Mouse (Mus musculus): ENCODE results near the gene Tcp10a. TPM values are rescaled to one million over a fixed set of nuclear protein-coding genes. Genes with fewer than 3 reads are reported as not detected.
"Not testable (repeated sequence)": the region's sequence is repeated elsewhere in the genome, so short reads cannot be mapped to it uniquely, and the experiment has no call there.

The Tcp10a gene
- not detected in 2 replicates for polyA plus RNA-seq (2014; fragmentation: Nextera tagmentation; extraction: Ambion mirVana)

DNA sequence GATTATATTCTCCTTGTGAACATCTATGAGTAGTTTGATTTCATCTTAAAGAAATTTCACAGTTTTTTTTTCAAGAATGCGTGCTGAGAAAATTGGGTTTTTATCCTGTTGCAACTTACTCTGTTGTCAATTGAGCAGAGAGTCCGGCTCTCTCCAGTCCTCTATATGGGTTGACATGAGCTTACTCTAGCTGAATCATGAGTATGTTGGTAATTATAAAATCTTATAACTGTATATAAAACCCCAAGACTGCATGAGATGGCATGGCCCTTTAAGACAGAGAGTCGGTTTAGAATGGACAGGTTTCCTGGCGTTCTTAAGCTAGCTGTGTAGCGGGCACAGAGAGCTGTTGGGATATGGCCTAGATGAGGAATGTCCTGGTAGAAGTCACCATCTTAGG, at the start of gene Tcp10a:
Gene Tcp10a, plus strand, starts transcription at position 301 of the 400 bp plus-strand sequence.
- not testable (repeated sequence) for H3K27ac ChIP-seq (ENCODE audit: low read depth, low read length); H3K27me3 ChIP-seq (ENCODE audit: control insufficient read depth, insufficient read depth, low read length); H3K4me3 ChIP-seq (ENCODE audit: low read depth, low read length); H3K4me2 ChIP-seq; DNase-seq (ENCODE audit: low spot score, missing footprints); ATAC-seq (ENCODE audit: low FRiP score); H3K4me1 ChIP-seq (ENCODE audit: control insufficient read depth, insufficient read depth, low read length); H3K9ac ChIP-seq (ENCODE audit: low read length); H3K36me3 ChIP-seq (ENCODE audit: control insufficient read depth, insufficient read depth, low read length); H3K9me3 ChIP-seq (ENCODE audit: control insufficient read depth, low read length)
- WGBS: 89% methylated on average over 3 of the region's 5 CpGs

DNA sequence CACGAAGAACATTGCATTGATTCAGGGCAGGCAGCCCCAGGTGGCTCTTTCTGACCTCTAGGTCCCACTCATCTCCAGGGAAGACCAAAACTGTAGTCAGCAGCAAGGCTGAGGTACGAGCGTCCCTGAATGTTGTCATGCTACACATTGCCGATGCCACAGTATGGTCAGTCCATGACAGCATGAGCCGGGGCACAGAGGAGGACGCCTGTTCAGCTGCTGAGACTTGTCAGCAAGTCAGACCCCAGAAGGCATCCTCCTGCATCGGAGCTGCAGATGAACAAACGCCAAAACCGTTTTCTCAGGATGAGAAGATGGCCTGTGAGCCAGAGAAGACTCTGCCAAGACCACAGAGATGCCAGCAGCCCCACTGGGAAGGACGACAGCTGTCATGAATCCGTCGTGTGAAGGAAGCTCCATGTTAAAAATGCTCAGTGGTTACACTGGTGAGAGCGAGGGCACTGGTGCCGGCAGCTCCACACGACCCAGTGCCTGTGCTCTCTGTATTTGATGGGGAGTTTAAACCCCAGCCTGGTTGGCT, 45.7 kb upstream of the Tcp10a start:
- H3K4me2 ChIP-seq: no peak overlapping the region
- H3K4me1 ChIP-seq (ENCODE audit: control insufficient read depth, insufficient read depth, low read length): no peaks in the 10 kb centered on the region
- DNase-seq (ENCODE audit: low spot score, missing footprints) (no peak), ATAC-seq (ENCODE audit: low FRiP score) (no peak)
- H3K9me3 ChIP-seq (ENCODE audit: control insufficient read depth, low read length): no peaks in the 10 kb centered on the region
- no peak overlapping the region for H3K9ac ChIP-seq (ENCODE audit: low read length)
- H3K27ac ChIP-seq (ENCODE audit: low read depth, low read length): no peak overlapping the region
- no peaks in the 10 kb centered on the region for H3K27me3 ChIP-seq (ENCODE audit: control insufficient read depth, insufficient read depth, low read length)
- peaks cover 13% of the 10 kb centered on the region for H3K36me3 ChIP-seq (ENCODE audit: control insufficient read depth, insufficient read depth, low read length)
- 94% methylated on average over 15 of the region's 15 CpGs for WGBS
- H3K4me3 ChIP-seq (ENCODE audit: low read depth, low read length): no peak overlapping the region

DNA sequence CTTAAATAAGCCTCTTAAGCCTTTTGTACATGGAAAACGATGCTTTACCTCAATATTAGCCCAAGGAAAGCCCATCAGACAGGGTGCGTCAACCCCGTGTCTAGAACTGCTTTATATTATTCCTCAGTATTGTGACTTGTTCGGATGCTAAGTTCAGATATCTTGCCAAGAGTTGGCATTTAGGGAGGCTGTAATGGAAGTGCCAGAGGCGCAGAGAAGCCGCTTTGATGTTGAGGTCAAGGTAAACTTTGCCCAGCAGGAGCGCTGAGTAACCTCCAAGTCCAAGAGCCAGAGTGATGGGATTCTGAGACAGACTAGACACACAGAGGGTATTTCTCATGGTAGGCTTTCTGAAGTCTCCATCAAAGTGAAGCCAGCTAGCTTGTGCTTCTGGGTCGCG, 45.2 kb upstream of the Tcp10a start:
- Histone ChIP-seq H3K27me3 (ENCODE audit: control insufficient read depth, insufficient read depth, low read length) (no peaks in the 10 kb centered on the region), H3K4me2 (no peak overlapping the region), H3K4me1 (ENCODE audit: control insufficient read depth, insufficient read depth, low read length) (no peaks in the 10 kb centered on the region), H3K36me3 (ENCODE audit: control insufficient read depth, insufficient read depth, low read length) (peaks cover 13% of the 10 kb centered on the region), H3K9ac (ENCODE audit: low read length) (no peak overlapping the region), H3K9me3 (ENCODE audit: control insufficient read depth, low read length) (no peaks in the 10 kb centered on the region), H3K4me3 (ENCODE audit: low read depth, low read length) (no peak overlapping the region), H3K27ac (ENCODE audit: low read depth, low read length) (no peak overlapping the region)
- no peak for DNase-seq (ENCODE audit: low spot score, missing footprints)
- WGBS: 94% methylated on average over 9 of the region's 9 CpGs
- no peak for ATAC-seq (ENCODE audit: low FRiP score)

DNA sequence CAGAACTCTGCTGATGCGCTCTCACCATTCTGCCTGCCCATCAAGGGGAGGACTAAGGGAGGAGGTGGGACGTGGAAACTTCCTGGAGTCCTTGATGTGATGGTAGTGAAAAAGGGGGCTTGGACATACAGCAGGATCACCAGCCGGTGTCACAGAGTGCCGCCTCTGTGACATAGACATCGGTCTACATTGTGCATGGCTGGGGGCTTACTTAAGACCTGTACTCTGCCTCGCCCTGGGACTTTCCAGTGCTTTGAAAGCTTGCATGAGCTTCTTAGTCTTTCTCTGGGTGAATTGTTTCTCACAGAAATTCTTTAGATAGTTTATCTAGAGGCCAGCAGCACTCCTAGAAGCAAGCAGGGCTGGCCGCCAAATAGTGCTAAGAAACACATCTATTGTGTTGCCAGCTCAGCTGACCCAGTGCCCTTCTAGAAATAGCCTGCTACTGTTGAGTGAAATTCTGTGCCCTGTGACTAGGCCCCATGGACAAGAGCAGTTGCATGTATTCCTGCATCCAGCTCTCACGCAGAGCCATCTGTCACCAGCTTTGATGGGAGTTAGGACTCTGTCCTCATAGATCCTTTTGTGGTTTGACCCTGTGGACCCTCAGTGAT, 40.0 kb upstream of the Tcp10a start:
- ATAC-seq (ENCODE audit: low FRiP score): no peak
- no peak overlapping the region for H3K27ac ChIP-seq (ENCODE audit: low read depth, low read length)
- H3K4me1 ChIP-seq (ENCODE audit: control insufficient read depth, insufficient read depth, low read length): no peaks in the 10 kb centered on the region
- H3K36me3 ChIP-seq (ENCODE audit: control insufficient read depth, insufficient read depth, low read length): peaks cover 3% of the 10 kb centered on the region
- H3K27me3 ChIP-seq (ENCODE audit: control insufficient read depth, insufficient read depth, low read length): no peaks in the 10 kb centered on the region
- H3K4me3 ChIP-seq (ENCODE audit: low read depth, low read length): no peak overlapping the region
- H3K4me2 ChIP-seq: no peak overlapping the region
- DNase-seq (ENCODE audit: low spot score, missing footprints): no peak
- H3K9me3 ChIP-seq (ENCODE audit: control insufficient read depth, low read length): no peaks in the 10 kb centered on the region
- no peak overlapping the region for H3K9ac ChIP-seq (ENCODE audit: low read length)
- 75% methylated on average over 8 of the region's 8 CpGs for WGBS

DNA sequence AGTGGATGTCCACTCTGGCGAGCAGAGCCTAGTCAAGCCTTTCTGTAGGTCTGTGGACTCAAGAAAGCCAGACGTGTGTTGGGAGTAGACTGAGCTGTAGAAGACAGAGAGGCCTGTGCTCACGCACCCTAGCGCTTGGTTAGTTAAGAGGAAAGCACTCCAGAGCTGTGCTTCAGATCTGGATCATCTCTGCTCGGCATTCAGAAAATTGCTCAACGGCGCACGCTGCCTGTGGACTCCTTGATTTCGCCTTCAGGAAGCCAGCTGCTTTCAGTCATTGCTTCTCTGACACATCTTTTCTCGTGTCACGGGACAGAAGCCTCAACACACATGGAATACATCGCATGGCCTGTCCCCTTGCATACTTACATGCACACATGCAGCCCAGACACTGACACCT, 39.2 kb upstream of the Tcp10a start:
- Histone ChIP-seq H3K4me3 (ENCODE audit: low read depth, low read length) (no peak overlapping the region), H3K27me3 (ENCODE audit: control insufficient read depth, insufficient read depth, low read length) (no peaks in the 10 kb centered on the region), H3K9ac (ENCODE audit: low read length) (no peak overlapping the region), H3K4me1 (ENCODE audit: control insufficient read depth, insufficient read depth, low read length) (no peaks in the 10 kb centered on the region), H3K9me3 (ENCODE audit: control insufficient read depth, low read length) (no peaks in the 10 kb centered on the region), H3K36me3 (ENCODE audit: control insufficient read depth, insufficient read depth, low read length) (peaks cover 3% of the 10 kb centered on the region; the same call in 1 of the 2 replicates), H3K27ac (ENCODE audit: low read depth, low read length) (no peak overlapping the region), H3K4me2 (no peak overlapping the region)
- no peak for DNase-seq (ENCODE audit: low spot score, missing footprints)
- no peak for ATAC-seq (ENCODE audit: low FRiP score)
- 86% methylated on average over 12 of the region's 12 CpGs for WGBS

DNA sequence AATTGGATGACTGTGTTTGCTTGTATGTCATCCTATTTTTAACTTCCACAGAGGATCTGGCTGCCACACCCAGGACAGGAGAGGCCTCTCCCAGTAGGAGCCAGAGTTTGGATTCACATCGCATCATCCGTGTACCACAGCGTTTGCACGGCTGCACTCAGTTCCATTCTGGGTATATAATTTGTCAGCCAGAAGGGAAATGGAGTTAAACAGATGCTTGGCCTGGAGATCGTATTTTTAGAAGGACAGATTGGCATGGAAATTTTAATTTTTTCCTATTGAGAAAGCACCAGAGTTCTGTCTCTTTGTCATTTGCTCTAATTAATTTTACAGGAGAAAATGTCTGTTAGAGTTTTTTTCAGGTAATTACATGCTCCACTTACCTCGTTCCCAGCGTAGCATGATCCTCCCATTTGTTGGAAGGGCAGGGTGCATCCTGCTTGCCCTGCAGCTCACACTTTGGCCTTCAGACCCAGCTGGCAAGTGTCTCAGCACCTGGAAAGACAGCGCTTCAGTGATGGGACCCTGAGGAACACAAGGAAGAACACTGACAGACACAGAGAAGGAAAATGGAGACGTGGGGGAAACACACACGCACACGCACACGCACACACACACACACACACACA, 37.9 kb upstream of the Tcp10a start:
- no peak overlapping the region for H3K9ac ChIP-seq (ENCODE audit: low read length)
- no peaks in the 10 kb centered on the region for H3K9me3 ChIP-seq (ENCODE audit: control insufficient read depth, low read length)
- H3K36me3 ChIP-seq (ENCODE audit: control insufficient read depth, insufficient read depth, low read length): peaks cover 2% of the 10 kb centered on the region; the same call in 1 of the 2 replicates
- no peak for DNase-seq (ENCODE audit: low spot score, missing footprints)
- H3K4me1 ChIP-seq (ENCODE audit: control insufficient read depth, insufficient read depth, low read length): no peaks in the 10 kb centered on the region
- WGBS: 88% methylated on average over 12 of the region's 12 CpGs
- H3K27me3 ChIP-seq (ENCODE audit: control insufficient read depth, insufficient read depth, low read length): no peaks in the 10 kb centered on the region
- H3K4me2 ChIP-seq: no peak overlapping the region
- no peak overlapping the region for H3K27ac ChIP-seq (ENCODE audit: low read depth, low read length)
- no peak overlapping the region for H3K4me3 ChIP-seq (ENCODE audit: low read depth, low read length)
- no peak for ATAC-seq (ENCODE audit: low FRiP score)

DNA sequence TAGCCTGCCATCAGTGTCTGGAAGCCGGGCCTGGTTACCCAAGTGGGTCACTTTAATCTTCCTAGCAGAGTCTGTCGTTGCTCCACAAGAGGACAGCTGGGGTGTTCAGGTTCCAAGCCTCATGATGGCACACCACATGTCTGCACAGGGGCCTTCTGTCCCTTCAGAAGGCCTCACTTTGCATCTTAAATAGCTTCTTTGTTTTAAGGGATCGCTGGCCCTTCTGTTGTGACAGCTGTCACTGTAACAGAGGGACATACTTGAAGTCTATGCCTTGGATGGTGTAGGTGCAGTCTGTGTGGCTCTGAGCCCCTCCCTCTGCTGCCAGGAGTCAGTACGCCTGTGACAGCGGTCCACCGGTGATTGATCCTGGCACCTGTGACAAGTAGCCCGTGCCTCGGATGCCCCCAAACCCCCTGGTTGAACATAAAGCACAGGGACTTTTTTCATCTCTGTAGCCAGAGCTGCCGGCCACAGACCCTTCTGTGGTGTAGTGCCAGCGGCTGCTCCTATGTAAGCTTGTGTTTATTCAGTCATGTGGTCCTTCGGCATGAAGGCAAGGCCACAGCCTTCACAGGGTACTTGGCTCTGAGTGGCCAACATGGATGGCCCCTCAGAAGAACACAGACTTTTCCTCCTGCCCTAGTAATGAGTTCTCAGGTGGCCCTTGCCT, 32.3 kb upstream of the Tcp10a start:
- Histone ChIP-seq H3K27ac (ENCODE audit: low read depth, low read length) (no peak overlapping the region), H3K27me3 (ENCODE audit: control insufficient read depth, insufficient read depth, low read length) (no peaks in the 10 kb centered on the region), H3K36me3 (ENCODE audit: control insufficient read depth, insufficient read depth, low read length) (no peaks in the 10 kb centered on the region), H3K4me3 (ENCODE audit: low read depth, low read length) (no peak overlapping the region), H3K4me1 (ENCODE audit: control insufficient read depth, insufficient read depth, low read length) (no peaks in the 10 kb centered on the region), H3K9me3 (ENCODE audit: control insufficient read depth, low read length) (no peaks in the 10 kb centered on the region), H3K4me2 (no peak overlapping the region), H3K9ac (ENCODE audit: low read length) (no peak overlapping the region)
- no peak for DNase-seq (ENCODE audit: low spot score, missing footprints)
- ATAC-seq (ENCODE audit: low FRiP score): no peak
- 82% methylated on average over 11 of the region's 11 CpGs for WGBS

DNA sequence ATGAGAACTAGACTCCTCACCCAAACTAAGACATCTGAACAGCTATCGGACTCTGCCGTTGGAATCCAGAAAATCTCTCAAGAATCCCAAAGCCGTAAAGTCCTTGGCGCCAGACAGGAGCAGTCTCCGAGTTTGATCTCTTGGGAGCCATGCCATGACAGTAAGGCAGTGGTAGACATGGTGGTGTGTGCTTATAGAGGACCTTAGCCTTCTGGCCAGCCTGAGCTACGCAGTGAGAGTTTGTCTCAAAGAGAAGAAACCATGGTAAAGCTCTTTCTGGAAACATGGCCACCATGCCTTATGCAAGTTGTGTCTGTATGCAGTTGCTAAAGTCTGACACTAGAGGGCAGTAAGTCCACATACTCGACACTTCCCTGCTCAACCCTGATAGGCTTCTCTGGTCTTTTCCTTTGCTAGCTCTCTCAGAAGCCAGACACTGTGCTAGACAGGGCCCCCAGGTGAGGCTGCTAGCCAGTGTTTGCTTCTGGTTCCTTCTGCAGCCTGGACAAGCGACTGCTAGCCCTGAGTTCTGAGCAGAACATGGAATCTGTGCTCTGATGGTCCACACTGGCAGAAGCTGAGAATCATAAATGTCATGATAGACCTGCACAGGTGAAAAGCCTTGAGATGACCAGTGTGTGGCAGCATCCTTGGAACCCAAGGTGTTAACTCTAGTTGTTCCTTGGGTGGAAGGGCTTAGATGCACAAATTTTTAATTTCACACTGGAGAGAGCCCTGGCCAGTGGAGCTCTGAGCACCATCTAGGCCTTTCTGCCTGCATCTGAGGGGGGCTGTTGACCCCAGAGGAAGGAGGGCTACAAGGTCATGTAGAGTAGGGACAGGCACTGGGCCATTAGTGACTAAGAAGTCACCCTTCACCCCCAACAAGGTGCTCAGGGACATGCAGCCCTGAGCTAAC, 17.9 kb upstream of the Tcp10a start:
- not testable (repeated sequence) for H3K27ac ChIP-seq (ENCODE audit: low read depth, low read length); H3K4me3 ChIP-seq (ENCODE audit: low read depth, low read length); DNase-seq (ENCODE audit: low spot score, missing footprints); H3K4me1 ChIP-seq (ENCODE audit: control insufficient read depth, insufficient read depth, low read length); H3K9me3 ChIP-seq (ENCODE audit: control insufficient read depth, low read length); H3K9ac ChIP-seq (ENCODE audit: low read length); H3K4me2 ChIP-seq; H3K36me3 ChIP-seq (ENCODE audit: control insufficient read depth, insufficient read depth, low read length); H3K27me3 ChIP-seq (ENCODE audit: control insufficient read depth, insufficient read depth, low read length)
- WGBS: 64% methylated on average over 8 of the region's 8 CpGs
- ATAC-seq (ENCODE audit: low FRiP score): peak; percentile 72
